Mouse (Mus musculus): ENCODE measurements at regions not wholly inside any gene's neighbourhood (a gene's known extent, or its start where the extent isn't known, plus 50 kb on each side); places are given as distances from the start of the nearest gene placed in this dataset.

- DNase-seq (ENCODE audit: low spot score) = no peak
Observed at GRCm38 (mm10) chr19:60148313-60148965, 78.1 kb downstream of the Fam204a start.

GRCm38 (mm10) chr19:60146451-60147190 lies 79.9 kb downstream of the Fam204a start:
- no peak for DNase-seq (ENCODE audit: low spot score)

- no peak for DNase-seq (ENCODE audit: low spot score)
Observed at GRCm38 (mm10) chr19:60145242-60145641, 81.3 kb downstream of the Fam204a start.

GRCm38 (mm10) chr19:60144336-60144989 lies 82.0 kb downstream of the Fam204a start:
- peak; percentile 86 for DNase-seq (ENCODE audit: low spot score)

- peak; percentile 32 for DNase-seq (ENCODE audit: low spot score)
Observed at GRCm38 (mm10) chr19:60138881-60139280, 87.6 kb downstream of the Fam204a start.

GRCm38 (mm10) chr19:60136491-60136890 lies 90.0 kb downstream of the Fam204a start:
- no peak for DNase-seq (ENCODE audit: low spot score)

GRCm38 (mm10) chr19:60134447-60135328 lies 91.8 kb downstream of the Fam204a start:
- no peak for DNase-seq (ENCODE audit: low spot score)

- no peak for DNase-seq (ENCODE audit: low spot score)
Observed at GRCm38 (mm10) chr19:60129635-60130034, 96.9 kb downstream of the Fam204a start.

- no peak for DNase-seq (ENCODE audit: low spot score)
Observed at GRCm38 (mm10) chr19:60124638-60125037, 101.9 kb downstream of the Fam204a start.

GRCm38 (mm10) chr19:60120917-60121316 lies 105.6 kb downstream of the Fam204a start:
- no peak for DNase-seq (ENCODE audit: low spot score)

GRCm38 (mm10) chr19:60119051-60119450 lies 107.5 kb downstream of the Fam204a start:
- DNase-seq (ENCODE audit: low spot score) = no peak

GRCm38 (mm10) chr19:60113666-60114388 lies 112.7 kb downstream of the Fam204a start:
- DNase-seq (ENCODE audit: low spot score) = no peak

GRCm38 (mm10) chr19:60110278-60110677 lies 116.2 kb downstream of the Fam204a start:
- DNase-seq (ENCODE audit: low spot score) = no peak

GRCm38 (mm10) chr19:60109488-60109887 lies 117.0 kb downstream of the Fam204a start:
- DNase-seq (ENCODE audit: low spot score) = no peak

- DNase-seq (ENCODE audit: low spot score) = no peak
Observed at GRCm38 (mm10) chr19:60097915-60098314, 128.6 kb downstream of the Fam204a start.

- no peak for DNase-seq (ENCODE audit: low spot score)
Observed at GRCm38 (mm10) chr19:60074986-60075385, 131.5 kb upstream of the Rab11fip2 start.

- DNase-seq (ENCODE audit: low spot score) = peak; percentile 79
Observed at GRCm38 (mm10) chr19:60073328-60073727, 129.9 kb upstream of the Rab11fip2 start.

GRCm38 (mm10) chr19:60066183-60066582 lies 122.7 kb upstream of the Rab11fip2 start:
- no peak for DNase-seq (ENCODE audit: low spot score)

GRCm38 (mm10) chr19:60055121-60055874 lies 111.8 kb upstream of the Rab11fip2 start:
- DNase-seq (ENCODE audit: low spot score) = no peak

- no peak for DNase-seq (ENCODE audit: low spot score)
Observed at GRCm38 (mm10) chr19:60051151-60051550, 107.7 kb upstream of the Rab11fip2 start.

GRCm38 (mm10) chr19:60040721-60041120 lies 97.3 kb upstream of the Rab11fip2 start:
- DNase-seq (ENCODE audit: low spot score) = no peak

Measured in lung, postnatal 25 days (tissue).